Mouse (Mus musculus): ENCODE results near the gene Zfhx3. TPM values are rescaled to one million over a fixed set of nuclear protein-coding genes. Genes with fewer than 3 reads are reported as not detected.

The Zfhx3 gene
- polyA plus RNA-seq, 1 experiment from 2014 or later = 6.2 TPM

- Histone ChIP-seq H3K9me3 (no peaks in the 10 kb centered on the region), H3K9ac (no peak overlapping the region), H3K4me3 (no peak overlapping the region), H3K36me3 (no peaks in the 10 kb centered on the region), H3K4me2 (no peak overlapping the region), H3K4me1 (no peaks in the 10 kb centered on the region), H3K27ac (replicated peaks) (no peak overlapping the region), H3K27me3 (replicated peaks) (no peaks in the 10 kb centered on the region)
- 84% methylated on average over 5 of the region's 5 CpGs for WGBS
- no peak for ATAC-seq (ENCODE audit: extremely low read depth, insufficient number of reproducible peaks, low FRiP score, low TSS enrichment)
Measured at GRCm38 (mm10) chr8:108994880-108995279, 1052.4 kb downstream of the Zfhx3 start.

- Histone ChIP-seq H3K9me3 (no peaks in the 10 kb centered on the region), H3K27ac (replicated peaks) (no peak overlapping the region), H3K27me3 (replicated peaks) (no peaks in the 10 kb centered on the region), H3K4me1 (no peaks in the 10 kb centered on the region), H3K4me3 (no peak overlapping the region), H3K4me2 (no peak overlapping the region), H3K36me3 (no peaks in the 10 kb centered on the region), H3K9ac (no peak overlapping the region)
- 48% methylated on average over 3 of the region's 3 CpGs for WGBS
- ATAC-seq (ENCODE audit: extremely low read depth, insufficient number of reproducible peaks, low FRiP score, low TSS enrichment) = no peak
Measured at GRCm38 (mm10) chr8:108997334-108997733, 1054.9 kb downstream of the Zfhx3 start.

GRCm38 (mm10) chr8:108999297-109000249 is 1057.1 kb downstream of the Zfhx3 start:
- Histone ChIP-seq H3K4me1 (no peaks in the 10 kb centered on the region), H3K4me2 (no peak overlapping the region), H3K27ac (replicated peaks) (no peak overlapping the region), H3K4me3 (no peak overlapping the region), H3K9me3 (no peaks in the 10 kb centered on the region), H3K27me3 (replicated peaks) (no peaks in the 10 kb centered on the region), H3K9ac (no peak overlapping the region), H3K36me3 (no peaks in the 10 kb centered on the region)
- WGBS = 74% methylated on average over 15 of the region's 15 CpGs
- no peak for ATAC-seq (ENCODE audit: extremely low read depth, insufficient number of reproducible peaks, low FRiP score, low TSS enrichment)

GRCm38 (mm10) chr8:109001031-109001430 is 1058.6 kb downstream of the Zfhx3 start:
- no peaks in the 10 kb centered on the region for H3K36me3 ChIP-seq
- 64% methylated on average over 9 of the region's 9 CpGs for WGBS

GRCm38 (mm10) chr8:109001923-109002322 is 1059.5 kb downstream of the Zfhx3 start:
- Histone ChIP-seq H3K9ac (no peak overlapping the region), H3K4me3 (no peak overlapping the region), H3K4me2 (no peak overlapping the region), H3K27me3 (replicated peaks) (no peaks in the 10 kb centered on the region), H3K9me3 (no peaks in the 10 kb centered on the region), H3K4me1 (no peaks in the 10 kb centered on the region), H3K36me3 (no peaks in the 10 kb centered on the region), H3K27ac (replicated peaks) (no peak overlapping the region)
- ATAC-seq (ENCODE audit: extremely low read depth, insufficient number of reproducible peaks, low FRiP score, low TSS enrichment) = no peak
- WGBS = 77% methylated on average over 5 of the region's 5 CpGs

More at GRCm38 (mm10) chr8:109001031-109001430, 1058.6 kb downstream of the Zfhx3 start:
- no peak for ATAC-seq (ENCODE audit: extremely low read depth, insufficient number of reproducible peaks, low FRiP score, low TSS enrichment)
- Histone ChIP-seq H3K27ac (replicated peaks) (no peak overlapping the region), H3K27me3 (replicated peaks) (no peaks in the 10 kb centered on the region), H3K9me3 (no peaks in the 10 kb centered on the region), H3K9ac (no peak overlapping the region), H3K4me2 (no peak overlapping the region), H3K4me1 (no peaks in the 10 kb centered on the region), H3K4me3 (no peak overlapping the region)

GRCm38 (mm10) chr8:109006986-109007385 is 1064.5 kb downstream of the Zfhx3 start:
- no peaks in the 10 kb centered on the region for H3K4me1 ChIP-seq
- no peak overlapping the region for H3K4me3 ChIP-seq
- ATAC-seq (ENCODE audit: extremely low read depth, insufficient number of reproducible peaks, low FRiP score, low TSS enrichment) = no peak
- H3K4me2 ChIP-seq = no peak overlapping the region
- H3K27ac ChIP-seq (replicated peaks) = no peak overlapping the region
- no peaks in the 10 kb centered on the region for H3K36me3 ChIP-seq
- H3K27me3 ChIP-seq (replicated peaks) = no peaks in the 10 kb centered on the region
- no peaks in the 10 kb centered on the region for H3K9me3 ChIP-seq
- WGBS = 80% methylated on average over 9 of the region's 9 CpGs
- no peak overlapping the region for H3K9ac ChIP-seq

Small RNA genes within 50 kb of the gene (microRNA-seq; reads per million reads assigned to microRNA genes)
- gene Mir3108 = not detected
